In the genomic region with DNA sequence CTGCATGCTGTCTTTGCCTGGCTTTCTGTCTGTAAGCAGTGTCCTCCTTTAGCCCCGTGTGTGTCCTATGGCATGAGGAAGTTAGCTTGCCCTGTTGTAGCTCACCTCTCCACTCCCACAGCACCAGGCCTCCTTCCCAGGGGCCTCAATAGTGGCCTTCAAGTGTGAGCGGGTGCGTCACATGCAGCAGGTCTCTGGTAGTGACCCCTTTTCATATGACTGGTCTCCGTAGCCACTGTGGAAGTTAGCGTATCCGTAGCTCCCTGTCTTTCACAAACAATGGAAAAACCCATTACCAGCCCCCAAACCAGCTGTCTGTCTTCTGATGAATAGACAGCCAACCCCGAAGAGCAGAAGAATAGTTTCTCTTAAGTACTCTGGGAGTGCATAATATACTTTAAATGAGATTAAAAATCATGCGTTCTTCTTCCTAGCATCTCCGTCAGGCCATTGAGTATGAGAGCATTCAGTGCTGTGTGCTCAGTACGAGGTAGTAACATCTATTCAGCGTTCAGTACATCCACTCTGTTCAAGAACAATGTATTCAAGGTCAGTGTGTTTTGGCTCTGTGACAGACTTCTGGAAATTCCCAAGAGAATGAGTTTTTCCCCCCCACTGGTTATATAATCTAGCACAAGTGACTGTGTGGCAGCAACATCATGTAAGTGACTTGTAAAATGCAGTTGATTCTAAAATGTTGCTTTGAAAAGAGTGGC, we compare ENCODE assay signal across 10 mouse cellular contexts.
DNase-seq lines count a peak whose midpoint lies in the region; ATAC-seq and TF ChIP-seq lines count a peak whose summit lies in the region.
"Had no signal": no experiment of that assay in that cellular context is flagged by ENCODE, and none has a peak within 500 bp of the region (broad histone marks: within the 10 kb centered on the region; RNA-seq: fewer than 3 reads in every experiment).

No protein-coding gene starts in this region.

- CTCF ChIA-PET in Patski (lab: Charles Lee), result interaction anchor here (0.9 kb wide), 1 partner anchor 19 kb away, joined by 3 read pairs; no protein-coding TSS in a partner anchor

- intact Hi-C loops in gastrocnemius, adult 2 months (cut with DNase I), result no loop called here
- intact Hi-C loops in gastrocnemius, postnatal 36 days (cut with DNase I), result no loop called here

- H3K27me3 ChIP-seq in Patski, result no peaks in the 10 kb centered on the region
- H3K27me3 ChIP-seq in heart, embryonic 15.5 days, result no peaks in the 10 kb centered on the region
- no peaks in the 10 kb centered on the region for H3K27me3 ChIP-seq in lung, embryonic 15.5 days
- H3K27me3 ChIP-seq: embryonic facial prominence, embryonic 12.5 days; limb, embryonic 12.5 days had no signal

- in situ Hi-C loops in Patski (cut with MboI; ENCODE audit: low pct_unique_long_range_greater_than_20kb), result no loop called here

- peak overlapping the region; percentile 14; the same call in 1 of the 2 replicates for H3K9ac ChIP-seq in heart, embryonic 15.5 days
- no peak overlapping the region for H3K9ac ChIP-seq in lung, embryonic 15.5 days
- H3K9ac ChIP-seq: embryonic facial prominence, embryonic 12.5 days; limb, embryonic 12.5 days had no signal

- POLR2A ChIA-PET in Patski (lab: Charles Lee), result no interaction called here

- TF ChIP-seq CTCF in gastrocnemius, adult 2 months (IDR thresholded peaks at IDR 0.05), result no peak
- no peak for TF ChIP-seq CTCF in Patski (IDR thresholded peaks at IDR 0.05)

- peaks cover 58% of the 10 kb centered on the region for H3K4me1 ChIP-seq in heart, embryonic 15.5 days (replicated peaks)
- peaks cover 73% of the 10 kb centered on the region for H3K4me1 ChIP-seq in lung, embryonic 15.5 days

- H3K36me3 ChIP-seq in heart, embryonic 15.5 days, result no peaks in the 10 kb centered on the region
- H3K36me3 ChIP-seq in lung, embryonic 15.5 days, result no peaks in the 10 kb centered on the region
- H3K36me3 ChIP-seq: embryonic facial prominence, embryonic 12.5 days; limb, embryonic 12.5 days had no signal

- no peak for DNase-seq in gastrocnemius, adult 2 months
- DNase-seq in gastrocnemius, adult 18-20 months (ENCODE audit: low spot score), result no peak
- DNase-seq in Patski (ENCODE audit: low read depth, low spot score), result peak; percentile 31
- no peak for DNase-seq in gastrocnemius, postnatal 36 days
- no peak for DNase-seq in ovary, postnatal 10 days (ENCODE audit: low spot score)
- no peak for DNase-seq in ovary, postnatal 36 days (ENCODE audit: low spot score)

- H3K9me3 ChIP-seq in heart, embryonic 15.5 days (replicated peaks), result no peaks in the 10 kb centered on the region
- H3K9me3 ChIP-seq in lung, embryonic 15.5 days, result no peaks in the 10 kb centered on the region
- H3K9me3 ChIP-seq: embryonic facial prominence, embryonic 12.5 days; limb, embryonic 12.5 days had no signal

- peak; percentile 72 for ATAC-seq in Patski
- peak; percentile 48 for ATAC-seq in heart, embryonic 15.5 days (replicated peaks; ENCODE audit: insufficient number of reproducible peaks, insufficient read depth, low FRiP score, low read depth)
- no peak for ATAC-seq in lung, embryonic 15.5 days (ENCODE audit: borderline replicate concordance, extremely low read depth, low FRiP score, low TSS enrichment)

- peak overlapping the region; percentile 16; the same call in 1 of the 2 replicates for H3K27ac ChIP-seq in gastrocnemius, adult 2 months
- peak overlapping the region; percentile 71 for H3K27ac ChIP-seq in heart, embryonic 15.5 days
- H3K27ac ChIP-seq in lung, embryonic 15.5 days, result peak overlapping the region; percentile 76
- H3K27ac ChIP-seq: embryonic facial prominence, embryonic 12.5 days; limb, embryonic 12.5 days had no signal

- WGBS in heart, embryonic 15.5 days, result 42% methylated on average over 11 of the region's 11 CpGs
- WGBS in lung, embryonic 15.5 days, result 30% methylated on average over 11 of the region's 11 CpGs

- H3K4me2 ChIP-seq in heart, embryonic 15.5 days, result peak overlapping the region; percentile 22; the same call in 1 of the 2 replicates
- peak overlapping the region; percentile 11; the same call in 1 of the 2 replicates for H3K4me2 ChIP-seq in lung, embryonic 15.5 days
- H3K4me2 ChIP-seq: embryonic facial prominence, embryonic 12.5 days; limb, embryonic 12.5 days had no signal

- no peak overlapping the region for H3K4me3 ChIP-seq in gastrocnemius, adult 2 months
- H3K4me3 ChIP-seq in heart, embryonic 15.5 days, result no peak overlapping the region
- H3K4me3 ChIP-seq in lung, embryonic 15.5 days, result no peak overlapping the region
- H3K4me3 ChIP-seq: embryonic facial prominence, embryonic 12.5 days; limb, embryonic 12.5 days had no signal

Comparison
In these comparisons a context has a peak if more than half of its experiments do, and no peak if none do; other contexts are left out.
1. H3K27ac ChIP-seq: peak in every context shown above with its lines; median percentile 76 in lung, embryonic 15.5 days; 71 in heart, embryonic 15.5 days; 16 in gastrocnemius, adult 2 months.